Mouse (Mus musculus) forebrain, embryonic 16.5 days (tissue): ENCODE results near the gene Wdr81. TPM values are rescaled to one million over a fixed set of nuclear protein-coding genes. Genes with fewer than 3 reads are reported as not detected.

Experiments
- ATAC-seq: fragments of 200-750 bp; cut with Nextera tagmentation; 2 replicates; pipeline ENCODE4 v1.8.0; 2017; ENCODE audit warnings: mild to moderate bottlenecking, moderate library complexity
- H3K27ac ChIP-seq: fragments of 300-500 bp; sonication (generic); 2 replicates; pipeline ENCODE4 v1.5.1; 2014; ENCODE audit warnings: low read length, control low read depth
- H3K27me3 ChIP-seq: fragments of 300-500 bp; sonication (generic); replicated peaks from 2 replicates; pipeline ENCODE4 v1.6.1; 2014; ENCODE audit warnings: low read length; ENCODE audit not compliant: control insufficient read depth, insufficient read depth
- H3K36me3 ChIP-seq: fragments of 300-500 bp; sonication (generic); 2 replicates; pipeline ENCODE4 v1.6.1; 2014; ENCODE audit not compliant: control insufficient read depth, insufficient read depth
- H3K4me1 ChIP-seq: fragments of 300-500 bp; sonication (generic); replicated peaks from 2 replicates; pipeline ENCODE4 v1.6.1; 2014; ENCODE audit warnings: low read length; ENCODE audit not compliant: control insufficient read depth, insufficient read depth
- H3K4me2 ChIP-seq: fragments of 300-500 bp; sonication (generic); 2 replicates; pipeline ENCODE4 v1.6.1; 2014; ENCODE audit warnings: mild to moderate bottlenecking, low read length, control low read depth
- H3K4me3 ChIP-seq: fragments of 300-500 bp; sonication (generic); replicated peaks from 2 replicates; pipeline ENCODE4 v1.5.1; 2014; ENCODE audit warnings: mild to moderate bottlenecking, low read length, control low read depth
- H3K9ac ChIP-seq: fragments of 300-500 bp; sonication (generic); replicated peaks from 2 replicates; pipeline ENCODE4 v1.6.1; 2014; ENCODE audit warnings: low read depth, low read length, control low read depth
- H3K9me3 ChIP-seq: fragments of 300-500 bp; sonication (generic); 2 replicates; pipeline ENCODE4 v1.6.1; 2016; ENCODE audit warnings: low read length; ENCODE audit not compliant: control insufficient read depth
- WGBS: fragments of 180-500 bp; shearing (Covaris S2); extraction: QIAGEN DNeasy Blood & Tissue Kit; methylation state at CpG from one replicate; pipeline ENCODE4 v1.1.7; 2014; 5-methylcytosine and 5-hydroxymethylcytosine counted together
- polyA plus RNA-seq: library from polyadenylated mRNA; unstranded; fragments of >200 nt; fragmentation: Nextera tagmentation; extraction: Ambion mirVana; gene quantifications from 2 replicates; pipeline ENCODE4 v1.2.1, GENCODE M21; 2015

Wdr81 gene
- polyA plus RNA-seq, 1 experiment from 2014 or later = 10.0 TPM

DNA sequence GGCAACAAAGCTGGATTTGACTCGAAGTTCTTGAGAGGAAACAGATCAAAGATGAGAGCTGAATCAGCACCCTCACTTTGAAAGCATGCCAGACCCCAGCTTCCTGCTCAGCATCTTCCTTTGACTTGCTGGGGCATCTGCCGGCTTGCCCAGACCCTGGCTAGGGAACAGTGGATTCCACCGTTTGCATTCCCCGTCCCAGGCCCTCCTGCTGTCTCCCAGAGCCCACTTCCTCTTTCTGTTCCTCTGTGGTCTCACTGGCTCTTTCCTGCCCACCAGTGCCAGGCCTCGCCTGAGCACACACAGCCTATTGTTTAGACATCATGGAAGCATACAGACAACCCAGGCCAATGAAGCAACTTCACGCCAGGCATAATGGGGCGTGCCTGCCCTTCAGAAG is 39.4 kb downstream of the Wdr81 start:
- Histone ChIP-seq H3K4me2 (no peak overlapping the region), H3K27me3 (no peaks in the 10 kb centered on the region), H3K36me3 (no peaks in the 10 kb centered on the region), H3K27ac (no peak overlapping the region), H3K4me3 (no peak overlapping the region), H3K4me1 (no peaks in the 10 kb centered on the region), H3K9ac (no peak overlapping the region), H3K9me3 (no peaks in the 10 kb centered on the region)
- WGBS = 49% methylated on average over 7 of the region's 7 CpGs
- no peak for ATAC-seq

DNA sequence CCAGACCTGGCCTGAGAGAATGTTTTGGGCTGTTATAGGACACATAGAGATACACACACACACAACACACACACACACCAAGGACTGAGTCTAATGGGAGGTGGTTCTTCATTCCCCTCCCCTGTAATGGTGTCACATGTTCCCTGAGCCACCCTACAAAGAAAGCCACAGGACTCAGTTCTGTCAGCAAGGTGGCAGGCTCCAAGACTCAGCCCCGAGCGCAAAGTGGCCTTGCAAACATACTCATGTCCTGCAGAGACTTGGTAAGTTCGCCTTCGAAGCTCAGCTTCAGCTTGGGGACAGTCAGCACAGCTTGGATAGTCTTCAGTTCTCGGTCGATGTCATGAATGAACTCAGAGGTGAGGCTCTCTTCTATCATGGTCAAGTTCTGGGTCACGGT is 43.9 kb downstream of the Wdr81 start:
- Histone ChIP-seq H3K4me1 (no peaks in the 10 kb centered on the region), H3K27ac (no peak overlapping the region), H3K27me3 (no peaks in the 10 kb centered on the region), H3K4me3 (no peak overlapping the region), H3K36me3 (no peaks in the 10 kb centered on the region), H3K9me3 (no peaks in the 10 kb centered on the region), H3K4me2 (no peak overlapping the region), H3K9ac (no peak overlapping the region)
- no peak for ATAC-seq
- WGBS = 95% methylated on average over 7 of the region's 7 CpGs

GRCm38 (mm10) chr11:75409679-75410575 is 44.6 kb downstream of the Wdr81 start:
- no peaks in the 10 kb centered on the region for H3K36me3 ChIP-seq
- H3K4me1 ChIP-seq = no peaks in the 10 kb centered on the region
- H3K4me2 ChIP-seq = no peak overlapping the region
- 77% methylated on average over 17 of the region's 17 CpGs for WGBS
- no peaks in the 10 kb centered on the region for H3K27me3 ChIP-seq
- no peak overlapping the region for H3K27ac ChIP-seq
- no peaks in the 10 kb centered on the region for H3K9me3 ChIP-seq
- H3K9ac ChIP-seq = no peak overlapping the region
- H3K4me3 ChIP-seq = no peak overlapping the region
- no peak for ATAC-seq

GRCm38 (mm10) chr11:75406865-75407264 is 47.7 kb downstream of the Wdr81 start:
- no peak for ATAC-seq
- H3K4me1 ChIP-seq = no peaks in the 10 kb centered on the region
- WGBS = 43% methylated on average over 3 of the region's 3 CpGs

GRCm38 (mm10) chr11:75406104-75406503 is 48.4 kb downstream of the Wdr81 start:
- H3K27ac ChIP-seq = no peak overlapping the region
- H3K27me3 ChIP-seq = no peaks in the 10 kb centered on the region
- 65% methylated on average over 4 of the region's 4 CpGs for WGBS
- no peaks in the 10 kb centered on the region for H3K4me1 ChIP-seq
- H3K4me2 ChIP-seq = no peak overlapping the region
- no peak overlapping the region for H3K4me3 ChIP-seq
- ATAC-seq = no peak
- no peaks in the 10 kb centered on the region for H3K36me3 ChIP-seq
- H3K9me3 ChIP-seq = no peaks in the 10 kb centered on the region
- H3K9ac ChIP-seq = no peak overlapping the region

More at GRCm38 (mm10) chr11:75406865-75407264, 47.7 kb downstream of the Wdr81 start:
- Histone ChIP-seq H3K4me3 (no peak overlapping the region), H3K27ac (no peak overlapping the region), H3K4me2 (no peak overlapping the region), H3K36me3 (no peaks in the 10 kb centered on the region), H3K9me3 (no peaks in the 10 kb centered on the region), H3K9ac (no peak overlapping the region), H3K27me3 (no peaks in the 10 kb centered on the region)

- no peak overlapping the region for H3K9ac ChIP-seq
- WGBS = 88% methylated on average over 6 of the region's 6 CpGs
- H3K9me3 ChIP-seq = no peaks in the 10 kb centered on the region
- H3K4me3 ChIP-seq = no peak overlapping the region
- no peak overlapping the region for H3K27ac ChIP-seq
- ATAC-seq = no peak
- no peak overlapping the region for H3K4me2 ChIP-seq
- H3K27me3 ChIP-seq = no peaks in the 10 kb centered on the region
- H3K36me3 ChIP-seq = no peaks in the 10 kb centered on the region
- H3K4me1 ChIP-seq = no peaks in the 10 kb centered on the region; the same call in 1 of the 2 replicates
These were observed 49.7 kb downstream of the Wdr81 start for GRCm38 (mm10) chr11:75404801-75405200.

DNA sequence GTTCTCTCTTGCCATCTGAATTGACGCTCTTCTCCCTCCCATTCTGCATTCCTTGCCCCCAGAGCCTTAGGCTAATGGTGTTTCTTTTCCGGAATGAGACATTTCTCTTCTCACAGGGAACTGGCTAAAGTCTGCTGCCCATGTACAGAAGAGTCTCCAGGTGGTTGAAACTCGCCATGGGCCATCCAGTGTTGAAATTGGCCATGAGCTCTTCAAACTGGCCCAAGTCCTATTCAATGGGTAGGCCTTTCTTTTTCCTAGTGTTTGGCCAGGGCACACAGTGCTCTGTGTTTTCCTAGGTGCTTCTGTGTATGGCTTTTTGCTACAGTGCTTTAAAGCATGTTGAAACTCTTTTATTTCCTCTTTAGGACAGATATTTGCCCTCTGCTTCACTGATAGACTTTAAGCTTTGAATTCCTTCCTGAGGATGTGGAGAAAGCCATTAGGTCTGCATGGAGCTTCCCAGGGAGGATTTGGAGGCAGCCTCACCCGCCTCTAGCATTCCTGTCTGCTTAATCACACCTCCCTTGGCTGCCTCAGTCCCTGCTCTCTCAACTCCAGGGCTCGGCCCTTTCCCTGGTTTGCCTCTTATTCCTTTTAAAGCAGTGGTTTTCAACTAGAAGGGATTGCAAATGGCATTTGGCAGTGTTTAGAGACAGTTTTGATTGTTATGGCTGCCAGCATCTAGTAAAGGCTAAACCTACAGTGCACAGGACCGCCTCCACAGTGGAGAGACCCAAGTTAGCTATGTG is 51.0 kb downstream of the Wdr81 start:
- 77% methylated on average over 6 of the region's 6 CpGs for WGBS
- H3K4me1 ChIP-seq = no peaks in the 10 kb centered on the region; the same call in none of the 2 replicates
- H3K27ac ChIP-seq = no peak overlapping the region
- ATAC-seq = no peak
- H3K27me3 ChIP-seq = no peaks in the 10 kb centered on the region
- H3K9me3 ChIP-seq = no peaks in the 10 kb centered on the region
- no peaks in the 10 kb centered on the region for H3K36me3 ChIP-seq
- H3K4me3 ChIP-seq = no peak overlapping the region
- no peak overlapping the region for H3K4me2 ChIP-seq
- H3K9ac ChIP-seq = no peak overlapping the region

DNA sequence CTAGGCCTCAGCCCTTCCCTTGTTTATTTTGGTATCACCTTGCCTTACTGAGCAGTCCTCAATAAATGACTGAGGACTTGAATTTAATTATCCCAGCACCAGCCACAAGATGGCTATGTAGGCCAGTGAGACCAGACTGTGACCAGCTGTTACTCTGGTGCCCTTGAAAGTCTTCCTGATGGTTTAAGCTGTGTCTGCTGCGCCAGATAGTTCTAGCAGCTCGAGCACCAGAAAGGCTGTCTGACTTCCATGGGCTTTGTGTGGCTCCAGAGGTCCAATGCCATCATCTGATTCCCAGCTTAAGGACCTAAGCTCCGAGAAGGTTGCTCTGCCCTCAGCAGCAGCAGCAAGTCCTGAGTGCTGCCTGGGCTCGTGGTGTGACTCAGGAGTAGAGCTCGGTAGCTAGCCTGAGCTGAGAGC is 52.2 kb downstream of the Wdr81 start:
- no peaks in the 10 kb centered on the region for H3K9me3 ChIP-seq
- H3K4me2 ChIP-seq = no peak overlapping the region
- 57% methylated on average over 5 of the region's 5 CpGs for WGBS
- ATAC-seq = peak; percentile 69; the same call in 1 of the 2 replicates
- H3K36me3 ChIP-seq = no peaks in the 10 kb centered on the region
- H3K27ac ChIP-seq = no peak overlapping the region
- no peaks in the 10 kb centered on the region for H3K27me3 ChIP-seq
- no peak overlapping the region for H3K9ac ChIP-seq
- H3K4me3 ChIP-seq = no peak overlapping the region
- H3K4me1 ChIP-seq = peaks cover 2% of the 10 kb centered on the region

- Histone ChIP-seq H3K36me3 (no peaks in the 10 kb centered on the region), H3K9ac (no peak overlapping the region), H3K4me3 (no peak overlapping the region), H3K9me3 (no peaks in the 10 kb centered on the region), H3K27me3 (no peaks in the 10 kb centered on the region), H3K27ac (no peak overlapping the region; the same call in 1 of the 2 replicates), H3K4me1 (peaks cover 2% of the 10 kb centered on the region), H3K4me2 (no peak overlapping the region)
- ATAC-seq = no peak
- whole genome bisulfite sequencing = 61% methylated on average over 9 of the region's 9 CpGs
These were observed 54.4 kb downstream of the Wdr81 start for GRCm38 (mm10) chr11:75400099-75400498.
